Mouse (Mus musculus) 3134 (cell line): Measurements from ENCODE around the gene Slc29a3.

Experiments
- DNase-seq: peaks from one replicate; pipeline ENCODE4 v3.0.0-alpha.2; 2011; ENCODE audit warnings: low spot score; ENCODE audit not compliant: insufficient read length; ENCODE audit errors: extremely low read depth

Slc29a3 gene

GRCm38 (mm10) chr10:60752040-60753020, at the start of gene Slc29a3:
Gene Slc29a3 (minus strand): TSS chr10:60752794.
- DNase-seq: peak; percentile 96

GRCm38 (mm10) chr10:60801898-60802412, 49.4 kb upstream of the Slc29a3 start:
- no peak for DNase-seq

DNA sequence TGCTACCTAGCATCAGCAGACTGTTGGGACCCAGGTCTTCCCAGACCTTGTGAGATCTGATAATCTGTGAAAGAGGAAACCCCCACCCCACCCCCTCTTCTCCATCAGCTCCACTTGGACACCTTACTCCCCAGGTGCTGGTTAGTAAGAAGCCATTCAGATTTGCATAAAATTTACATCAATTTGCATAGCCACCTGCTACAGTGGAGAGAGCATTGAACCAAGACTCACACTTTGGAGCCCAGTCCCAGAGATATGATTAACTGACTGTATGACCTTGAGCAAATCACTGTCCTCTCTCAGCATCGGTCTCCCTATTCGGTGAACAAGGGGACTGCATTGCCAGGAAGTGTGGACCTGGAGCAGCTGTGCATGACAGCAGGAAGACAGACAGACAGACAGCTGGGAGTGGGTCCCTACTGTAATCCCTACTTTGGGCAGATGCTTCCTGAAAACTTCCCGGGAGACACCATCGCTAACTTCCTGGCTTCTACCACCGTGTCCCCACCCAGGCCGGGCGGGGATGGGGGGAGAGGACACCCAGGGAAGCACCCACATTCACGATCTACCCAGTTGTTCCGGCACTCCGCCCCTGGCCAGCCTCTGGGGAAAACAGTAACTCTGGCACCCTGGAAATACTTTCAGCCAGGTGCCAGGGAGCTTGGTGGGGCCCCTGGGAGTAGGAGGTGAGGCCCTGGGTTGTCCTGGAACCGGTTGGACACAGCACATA, 48.7 kb upstream of the Slc29a3 start:
- DNase-seq: no peak

DNA sequence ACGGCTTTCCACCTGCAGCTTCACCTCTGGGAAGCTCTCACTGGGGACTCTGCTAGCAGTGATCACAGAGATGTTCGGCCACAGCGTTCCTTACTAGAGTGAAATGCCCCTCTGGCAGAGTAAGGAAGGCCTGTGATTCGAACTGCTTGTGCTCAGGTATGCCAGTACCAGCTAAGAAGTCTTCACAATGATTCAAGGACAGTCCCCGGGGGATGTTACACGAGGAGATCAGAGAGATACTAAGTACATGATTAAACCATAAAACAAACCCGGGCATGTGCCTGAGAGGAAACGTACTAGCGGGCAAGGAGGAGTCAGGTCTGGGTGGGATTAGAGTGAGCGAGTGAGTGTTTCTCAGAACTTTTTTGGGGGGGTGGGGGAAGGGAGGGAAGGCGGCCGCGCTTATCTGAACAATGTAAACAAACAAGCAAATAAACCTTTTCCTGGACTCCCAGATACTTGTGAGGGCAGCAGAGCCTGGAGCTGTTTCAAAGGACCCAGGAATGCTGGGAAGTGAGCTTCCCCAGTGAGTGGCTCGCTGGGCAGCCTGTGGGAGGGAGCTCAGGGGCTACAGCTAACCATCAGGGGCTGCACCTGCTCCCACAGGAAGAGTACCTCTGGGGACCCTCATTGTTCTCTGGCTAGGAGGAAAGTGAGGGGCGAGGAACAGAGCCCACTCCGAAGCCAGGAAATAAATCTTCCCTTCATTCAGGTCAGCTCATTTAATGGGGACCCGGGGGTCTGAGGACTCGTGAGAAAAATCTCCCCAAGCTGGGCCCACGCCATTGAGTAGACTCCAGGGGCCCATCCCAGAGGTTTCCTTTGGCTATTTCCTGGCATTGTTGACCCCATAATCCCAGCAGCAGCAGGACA, 47.9 kb upstream of the Slc29a3 start:
- no peak for DNase-seq

DNA sequence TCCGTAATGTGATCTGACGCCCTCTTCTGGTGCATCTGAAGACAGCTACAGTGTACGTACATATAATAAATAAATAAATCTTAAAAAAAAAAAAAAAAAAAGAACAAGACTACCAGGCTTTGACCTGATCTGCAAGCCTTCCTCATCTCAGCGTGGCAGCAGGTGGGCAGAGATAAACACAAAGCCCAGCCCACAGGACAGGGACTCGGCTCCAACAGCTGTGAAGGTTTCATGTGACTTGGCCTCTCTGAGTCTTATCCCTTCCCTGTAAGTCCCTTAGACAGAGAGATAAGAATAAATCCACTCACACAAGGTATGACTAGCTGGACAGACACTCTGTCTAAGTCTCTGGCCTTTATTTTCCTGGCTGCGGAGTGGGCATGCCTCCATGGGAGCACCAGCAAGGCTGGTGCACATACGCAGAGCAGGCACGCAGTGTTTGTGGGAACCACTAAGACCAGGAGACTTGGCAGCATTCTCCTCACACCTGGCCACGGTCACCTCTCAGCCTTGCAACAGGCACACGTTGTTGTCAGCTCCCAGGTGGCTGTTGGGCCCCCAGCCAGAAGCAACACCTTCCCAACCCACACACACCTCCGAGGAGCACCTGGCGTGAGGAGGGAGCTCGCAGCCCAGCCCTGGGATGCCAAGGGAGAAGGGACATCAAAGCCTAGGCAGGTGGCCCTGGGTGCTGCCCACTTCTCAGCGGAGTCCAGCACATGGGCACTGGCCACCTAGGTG, 45.3 kb upstream of the Slc29a3 start:
- no peak for DNase-seq

GRCm38 (mm10) chr10:60796474-60796873, 43.9 kb upstream of the Slc29a3 start:
- DNase-seq: no peak

DNA sequence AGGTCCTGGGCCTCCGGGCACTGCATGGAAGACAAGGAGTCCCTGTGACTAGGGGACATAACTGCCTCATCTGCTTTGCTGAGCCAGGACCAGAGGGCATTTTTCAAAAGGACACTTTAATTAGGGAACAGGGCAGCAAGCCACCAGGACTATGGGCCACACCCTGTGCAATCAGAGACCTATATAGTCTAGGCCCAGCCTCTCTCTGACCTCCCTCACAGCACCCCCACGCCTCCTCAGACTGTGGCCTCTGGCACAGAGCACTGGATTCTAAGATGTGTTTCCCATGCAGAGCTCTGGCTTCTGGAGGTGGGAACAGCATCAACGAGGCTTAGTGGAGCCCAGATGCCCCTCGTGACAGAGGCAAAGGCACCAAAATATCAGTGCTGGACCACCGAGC, 43.4 kb upstream of the Slc29a3 start:
- DNase-seq: no peak

- DNase-seq: no peak
These were observed 42.2 kb upstream of the Slc29a3 start for GRCm38 (mm10) chr10:60794792-60795191.

DNA sequence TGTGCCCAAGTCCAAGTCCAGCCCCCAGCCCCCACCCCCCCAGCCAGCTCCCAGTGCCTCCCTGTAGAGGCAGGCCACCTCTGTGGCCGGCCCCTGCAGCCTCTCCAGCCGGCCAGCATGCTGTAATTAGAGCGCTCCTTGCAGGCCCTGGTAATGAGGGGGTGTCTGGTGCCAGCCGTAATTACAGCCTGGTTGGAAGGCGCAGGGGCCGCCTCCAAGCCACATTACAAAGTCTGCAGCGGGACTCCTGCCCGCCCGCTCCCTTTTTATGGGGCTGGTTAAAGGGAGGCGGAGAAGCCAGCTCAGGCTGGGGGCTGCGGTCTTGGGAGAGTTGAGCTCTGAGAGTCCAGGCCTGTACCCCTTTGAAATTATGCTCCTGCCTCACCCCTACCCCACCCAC, 41.8 kb upstream of the Slc29a3 start:
- DNase-seq: no peak

GRCm38 (mm10) chr10:60792841-60793240, 40.2 kb upstream of the Slc29a3 start:
- no peak for DNase-seq

- DNase-seq: no peak
These were observed 39.8 kb upstream of the Slc29a3 start for GRCm38 (mm10) chr10:60792365-60792764.

GRCm38 (mm10) chr10:60790912-60791311, 38.3 kb upstream of the Slc29a3 start:
- DNase-seq: no peak

GRCm38 (mm10) chr10:60787303-60788074, 34.9 kb upstream of the Slc29a3 start:
- no peak for DNase-seq

GRCm38 (mm10) chr10:60783608-60784007, 31.0 kb upstream of the Slc29a3 start:
- DNase-seq: no peak

GRCm38 (mm10) chr10:60779628-60780027, 27.0 kb upstream of the Slc29a3 start:
- DNase-seq: peak; percentile 64

- DNase-seq: no peak
These were observed 25.9 kb upstream of the Slc29a3 start for GRCm38 (mm10) chr10:60778542-60778941.

DNA sequence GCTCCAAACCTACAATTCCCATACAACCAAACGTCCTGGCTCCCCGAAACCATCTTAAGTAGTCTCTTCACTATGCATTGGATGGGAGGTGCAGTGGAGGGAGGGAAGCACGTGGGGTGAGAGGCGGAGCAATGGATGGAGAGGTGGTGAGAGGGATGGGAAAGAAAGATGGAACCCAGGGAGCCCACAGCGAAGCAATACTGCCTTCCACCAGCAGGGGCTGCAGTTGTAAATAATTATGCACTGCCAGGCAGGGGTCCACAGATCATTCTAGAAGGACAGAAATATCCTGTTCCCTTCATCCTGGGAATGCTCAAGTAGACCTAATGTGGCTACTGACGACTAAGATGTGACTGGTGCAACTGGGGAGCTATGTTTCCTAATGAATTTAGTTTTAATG, 22.9 kb upstream of the Slc29a3 start:
- DNase-seq: no peak

- no peak for DNase-seq
These were observed 22.0 kb upstream of the Slc29a3 start for GRCm38 (mm10) chr10:60774616-60775015.

DNA sequence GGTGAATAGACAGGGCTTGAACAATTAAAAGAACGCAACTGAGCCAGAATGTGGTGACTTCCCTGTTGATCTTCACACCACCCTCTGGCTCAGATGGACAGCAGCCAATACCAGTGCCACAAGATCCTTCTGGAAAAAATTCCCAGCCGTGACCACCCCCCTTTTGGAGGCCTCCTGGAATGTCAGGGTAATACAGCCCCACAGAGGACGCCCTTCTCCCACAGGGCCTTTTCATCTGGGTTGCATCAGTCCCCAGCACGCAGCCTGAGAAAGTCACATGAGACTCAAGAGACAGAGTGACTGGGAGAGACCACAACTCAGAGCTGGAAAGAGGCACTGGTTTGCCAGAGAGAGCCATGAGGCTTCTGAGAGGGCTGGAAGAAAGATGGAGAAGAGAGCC, 18.3 kb upstream of the Slc29a3 start:
- no peak for DNase-seq
